ENCODE assay signal across 24 mouse cellular contexts in the genomic region with DNA sequence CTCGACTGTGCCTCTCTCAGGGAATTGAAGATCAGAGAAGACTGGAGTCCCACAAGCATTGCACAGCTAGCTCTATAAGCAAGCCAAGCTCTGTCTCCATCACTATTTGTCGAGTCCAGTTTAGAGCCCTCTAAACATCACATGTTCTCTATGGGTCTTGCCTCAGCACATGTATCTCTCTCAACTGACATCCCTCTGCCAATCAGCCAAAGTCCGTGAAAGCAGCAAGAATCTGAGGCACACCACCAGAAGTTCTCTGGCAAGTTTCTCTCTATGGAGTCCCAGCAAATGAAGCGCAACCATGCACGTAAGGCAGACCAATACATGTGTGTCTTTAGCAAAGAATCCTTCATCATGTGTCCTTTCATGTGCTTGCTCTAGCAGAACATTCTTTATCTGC.
A peak's percentile ranks its signal among the peaks of the same experiment; 100 is the strongest.
DNase-seq lines count a peak whose midpoint lies in the region; ATAC-seq and TF ChIP-seq lines count a peak whose summit lies in the region.
"Had no signal": no experiment of that assay in that cellular context is flagged by ENCODE, and none has a peak within 500 bp of the region (broad histone marks: within the 10 kb centered on the region; RNA-seq: fewer than 3 reads in every experiment).

No protein-coding gene starts in this region.

- peaks cover 6% of the 10 kb centered on the region; the same call in 1 of the 2 replicates for H3K4me1 ChIP-seq in liver, adult 2 months (ENCODE audit: control insufficient read depth, insufficient read depth, low read length)
- H3K4me1 ChIP-seq in liver, postnatal 0 days (ENCODE audit: insufficient read depth), result peaks cover 15% of the 10 kb centered on the region; the same call in 1 of the 2 replicates
- H3K4me1 ChIP-seq in forebrain, embryonic 13.5 days, result 0 out of 2 replicates have a peak, but pooled peaks cover 3% of the 10 kb centered on the region
- H3K4me1 ChIP-seq: embryonic facial prominence, embryonic 10.5 days; embryonic facial prominence, embryonic 12.5 days had no signal

- no peaks in the 10 kb centered on the region for H3K27me3 ChIP-seq in liver, adult 2 months (ENCODE audit: control insufficient read depth, insufficient read depth, low read length)
- H3K27me3 ChIP-seq in liver, postnatal 0 days (ENCODE audit: insufficient read depth, low read length), result no peaks in the 10 kb centered on the region
- peaks cover 6% of the 10 kb centered on the region; the same call in 1 of the 2 replicates for H3K27me3 ChIP-seq in forebrain, embryonic 13.5 days
- H3K27me3 ChIP-seq: CH12.LX; embryonic facial prominence, embryonic 12.5 days; Patski had no signal

- peaks cover 9% of the 10 kb centered on the region; the same call in 1 of the 2 replicates for H3K79me2 ChIP-seq in liver, adult 2 months (ENCODE audit: control insufficient read depth, insufficient read depth, low read length)

- H3K4me3 ChIP-seq in gastrocnemius, adult 2 months, result no peak overlapping the region
- H3K4me3 ChIP-seq in liver, adult 2 months (ENCODE audit: insufficient read depth, low read depth, low read length), result no peak overlapping the region
- H3K4me3 ChIP-seq in liver, postnatal 0 days (ENCODE audit: low read depth, low read length), result no peak overlapping the region
- H3K4me3 ChIP-seq in forebrain, embryonic 13.5 days, result no peak overlapping the region
- H3K4me3 ChIP-seq: embryonic facial prominence, embryonic 10.5 days; embryonic facial prominence, embryonic 12.5 days had no signal

- no peak for TF ChIP-seq POLR2A in liver, adult 2 months (IDR thresholded peaks at IDR 0.05; ENCODE audit: extremely low read depth, insufficient read depth, low read length)

- 73% methylated on average over 5 of the region's 5 CpGs for WGBS in liver, adult 2 months
- 82% methylated on average over 5 of the region's 5 CpGs for WGBS in liver, postnatal 0 days (ENCODE audit: insufficient replicate concordance)
- WGBS in forebrain, embryonic 13.5 days, result 95% methylated on average over 5 of the region's 5 CpGs

- no peak overlapping the region for H3K9ac ChIP-seq in liver, adult 2 months (ENCODE audit: low read depth, low read length)
- no peak overlapping the region for H3K9ac ChIP-seq in liver, postnatal 0 days (replicated peaks)
- H3K9ac ChIP-seq in forebrain, embryonic 13.5 days, result no peak overlapping the region
- H3K9ac ChIP-seq: embryonic facial prominence, embryonic 12.5 days had no signal

- TF ChIP-seq EP300 in liver, postnatal 0 days (IDR thresholded peaks at IDR 0.05; ENCODE audit: low read depth), result no peak

- no peak for DNase-seq in gastrocnemius, adult 2 months
- no peak for DNase-seq in gastrocnemius, adult 8-10 months (ENCODE audit: low spot score in 2 of 2)
- DNase-seq in liver, adult 2 months (ENCODE audit: extremely low read depth, low read depth, low spot score), result peak; percentile 60
- no peak for DNase-seq in liver, postnatal 0 days
- DNase-seq: adrenal gland, adult 8-10 months; adrenal gland, postnatal 14 days; adrenal gland, postnatal 36 days; B cell, adult 2 months; cerebellum, adult 11 months; cerebellum, adult 18-20 months; cerebellum, adult 8-10 months; cerebellum, adult 9-11 months; cerebellum, postnatal 14 days; cerebellum, postnatal 36 days had no signal

- no peak for TF ChIP-seq CTCF in gastrocnemius, adult 2 months (IDR thresholded peaks at IDR 0.05)
- TF ChIP-seq CTCF in liver, adult 2 months (IDR thresholded peaks at IDR 0.05; ENCODE audit: low read depth, low read length), result no peak
- no peak for TF ChIP-seq CTCF in liver, postnatal 0 days (IDR thresholded peaks at IDR 0.05; ENCODE audit: low read depth)

- H3K4me2 ChIP-seq in liver, postnatal 0 days (ENCODE audit: low read depth, low read length), result no peak overlapping the region
- no peak overlapping the region for H3K4me2 ChIP-seq in forebrain, embryonic 13.5 days
- H3K4me2 ChIP-seq: embryonic facial prominence, embryonic 12.5 days had no signal

- 0 out of 2 replicates have a peak overlapping the region, but pooled peaks have one; percentile 9 for H3K27ac ChIP-seq in gastrocnemius, adult 2 months
- no peak overlapping the region for H3K27ac ChIP-seq in liver, adult 2 months (replicated peaks; ENCODE audit: insufficient read depth, low read depth, low read length)
- H3K27ac ChIP-seq in liver, postnatal 0 days (ENCODE audit: low read depth), result no peak overlapping the region
- H3K27ac ChIP-seq in forebrain, embryonic 13.5 days, result no peak overlapping the region
- H3K27ac ChIP-seq: embryonic facial prominence, embryonic 10.5 days; embryonic facial prominence, embryonic 12.5 days had no signal

- no peak for ATAC-seq in liver, postnatal 0 days
- ATAC-seq in forebrain, embryonic 13.5 days, result no peak
- ATAC-seq: activated CD4-positive, CD25-positive, alpha-beta regulatory T cell, adult 4 months; CD4-positive, CD25-positive, alpha-beta regulatory T cell, adult 4 months; forebrain, embryonic 14.5 days; forebrain, embryonic 16.5 days; Patski had no signal

- intact Hi-C loops in gastrocnemius, adult 2 months (cut with DNase I), result no loop called here

- H3K9me3 ChIP-seq in liver, postnatal 0 days (ENCODE audit: low read length), result no peaks in the 10 kb centered on the region
- no peaks in the 10 kb centered on the region for H3K9me3 ChIP-seq in forebrain, embryonic 13.5 days (replicated peaks)
- H3K9me3 ChIP-seq: embryonic facial prominence, embryonic 10.5 days; embryonic facial prominence, embryonic 12.5 days; G1E had no signal

- no peaks in the 10 kb centered on the region for H3K36me3 ChIP-seq in liver, adult 2 months (ENCODE audit: control insufficient read depth, insufficient read depth, low read length)
- H3K36me3 ChIP-seq in liver, postnatal 0 days (replicated peaks; ENCODE audit: insufficient read depth, low read length), result no peaks in the 10 kb centered on the region
- no peaks in the 10 kb centered on the region for H3K36me3 ChIP-seq in forebrain, embryonic 13.5 days (ENCODE audit: poor library complexity, severe bottlenecking)
- H3K36me3 ChIP-seq: embryonic facial prominence, embryonic 10.5 days; embryonic facial prominence, embryonic 12.5 days had no signal
